Mouse (Mus musculus): ENCODE data around the gene Lin28b.

Gene Lin28b

GRCm38 (mm10) chr10:45485761-45486602 is at the start of gene Lin28b:
TSS of gene Lin28b (minus strand) at chr10:45486395.
- DNase-seq = peak; percentile 28 to 45

- DNase-seq = no peak
These were observed 25.6 kb upstream of the Lin28b start for GRCm38 (mm10) chr10:45511764-45512163.

GRCm38 (mm10) chr10:45510662-45511061 is 24.5 kb upstream of the Lin28b start:
- no peak for DNase-seq

GRCm38 (mm10) chr10:45500259-45500658 is 14.1 kb upstream of the Lin28b start:
- no peak for DNase-seq

GRCm38 (mm10) chr10:45486603-45486946 is 380 bp upstream of the Lin28b start:
- DNase-seq = no peak

- DNase-seq = no peak
These were observed 902 bp downstream of the Lin28b start for GRCm38 (mm10) chr10:45485226-45485760.

- DNase-seq = peak; percentile 15 to 16
These were observed 3.0 kb downstream of the Lin28b start for GRCm38 (mm10) chr10:45483210-45483609.

GRCm38 (mm10) chr10:45473663-45474333 is 12.4 kb downstream of the Lin28b start:
- no peak for DNase-seq

- no peak for DNase-seq
These were observed 13.1 kb downstream of the Lin28b start for GRCm38 (mm10) chr10:45473143-45473484.

- DNase-seq = no peak
These were observed 13.6 kb downstream of the Lin28b start for GRCm38 (mm10) chr10:45472431-45473142.

GRCm38 (mm10) chr10:45471321-45471720 is 14.9 kb downstream of the Lin28b start:
- DNase-seq = no peak

- DNase-seq = no peak
These were observed 16.0 kb downstream of the Lin28b start for GRCm38 (mm10) chr10:45470079-45470739.

GRCm38 (mm10) chr10:45469027-45469996 is 16.9 kb downstream of the Lin28b start:
- no peak for DNase-seq

- no peak for DNase-seq
These were observed 17.8 kb downstream of the Lin28b start for GRCm38 (mm10) chr10:45468180-45468915.

GRCm38 (mm10) chr10:45458637-45459036 is 27.6 kb downstream of the Lin28b start:
- DNase-seq = no peak

GRCm38 (mm10) chr10:45458074-45458473 is 28.1 kb downstream of the Lin28b start:
- DNase-seq = no peak

- DNase-seq = no peak
These were observed 39.6 kb downstream of the Lin28b start for GRCm38 (mm10) chr10:45446625-45447024.

- no peak for DNase-seq
These were observed 40.0 kb downstream of the Lin28b start for GRCm38 (mm10) chr10:45446215-45446614.

- no peak for DNase-seq
These were observed 63.8 kb downstream of the Lin28b start for GRCm38 (mm10) chr10:45422372-45422771.

GRCm38 (mm10) chr10:45412144-45412543 is 74.1 kb downstream of the Lin28b start:
- DNase-seq = no peak

GRCm38 (mm10) chr10:45411741-45412140 is 74.5 kb downstream of the Lin28b start:
- DNase-seq = no peak
